ENCODE assay signal across 12 mouse cellular contexts in genomic region chr8:77682008-77682934, GRCm38 (mm10). TPM values are rescaled to one million over a fixed set of nuclear protein-coding genes. Genes with fewer than 3 reads are reported as not detected.
DNase-seq lines count a peak whose midpoint lies in the region; ATAC-seq and TF ChIP-seq lines count a peak whose summit lies in the region.
"Had no signal": no experiment of that assay in that cellular context is flagged by ENCODE, and none has a peak within 500 bp of the region (broad histone marks: within the 10 kb centered on the region; RNA-seq: fewer than 3 reads in every experiment).

No protein-coding gene starts in this region.

- peaks cover 11% of the 10 kb centered on the region for H3K36me3 ChIP-seq in heart, embryonic 14.5 days (ENCODE audit: control insufficient read depth, insufficient read depth, low read length)
- no peaks in the 10 kb centered on the region for H3K36me3 ChIP-seq in lung, postnatal 0 days (ENCODE audit: insufficient read depth, low read length)
- no peaks in the 10 kb centered on the region for H3K36me3 ChIP-seq in intestine, embryonic 15.5 days
- no peaks in the 10 kb centered on the region for H3K36me3 ChIP-seq in stomach, embryonic 15.5 days

- no peak for TF ChIP-seq EP300 in lung, postnatal 0 days (IDR thresholded peaks at IDR 0.05)

- WGBS in heart, embryonic 14.5 days, result 24% methylated on average over 15 of the region's 15 CpGs
- 39% methylated on average over 15 of the region's 15 CpGs for whole genome bisulfite sequencing in lung, postnatal 0 days
- WGBS in intestine, embryonic 15.5 days, result 17% methylated on average over 15 of the region's 15 CpGs
- WGBS in stomach, embryonic 15.5 days, result 31% methylated on average over 15 of the region's 15 CpGs

- no peaks in the 10 kb centered on the region for H3K9me3 ChIP-seq in heart, embryonic 14.5 days (ENCODE audit: control insufficient read depth, low read length)
- H3K9me3 ChIP-seq in lung, postnatal 0 days (ENCODE audit: low read length), result no peaks in the 10 kb centered on the region
- H3K9me3 ChIP-seq in intestine, embryonic 15.5 days, result no peaks in the 10 kb centered on the region
- H3K9me3 ChIP-seq in stomach, embryonic 15.5 days, result no peaks in the 10 kb centered on the region
- H3K9me3 ChIP-seq: forebrain, embryonic 13.5 days had no signal

- peak overlapping the region; percentile 56 for H3K4me2 ChIP-seq in heart, embryonic 14.5 days (ENCODE audit: low read length)
- 0 out of 2 replicates have a peak overlapping the region, but pooled peaks have one; percentile 8 for H3K4me2 ChIP-seq in lung, postnatal 0 days (replicated peaks; ENCODE audit: low read depth, low read length)
- peak overlapping the region; percentile 7; the same call in 1 of the 2 replicates for H3K4me2 ChIP-seq in intestine, embryonic 15.5 days (replicated peaks)
- no peak overlapping the region for H3K4me2 ChIP-seq in stomach, embryonic 15.5 days
- H3K4me2 ChIP-seq: forebrain, embryonic 13.5 days had no signal

- H3K9ac ChIP-seq in heart, embryonic 14.5 days (ENCODE audit: low read length), result peak overlapping the region; percentile 46
- H3K9ac ChIP-seq in lung, postnatal 0 days (replicated peaks; ENCODE audit: low read depth), result no peak overlapping the region
- H3K9ac ChIP-seq in intestine, embryonic 15.5 days, result no peak overlapping the region
- no peak overlapping the region for H3K9ac ChIP-seq in stomach, embryonic 15.5 days
- H3K9ac ChIP-seq: forebrain, embryonic 13.5 days; liver, embryonic 14.5 days had no signal

- no peak for ATAC-seq in heart, embryonic 14.5 days (ENCODE audit: insufficient number of reproducible peaks, insufficient read depth, low FRiP score, low read depth)
- peak; percentile 10; the same call in 1 of the 2 replicates for ATAC-seq in lung, postnatal 0 days
- ATAC-seq in intestine, embryonic 15.5 days, result peak; percentile 31; the same call in 1 of the 2 replicates
- ATAC-seq in stomach, embryonic 15.5 days (ENCODE audit: insufficient read depth, low FRiP score, low read depth), result no peak
- ATAC-seq: forebrain, embryonic 13.5 days; inflammation-experienced regulatory T-cells, adult 6 months had no signal

- TF ChIP-seq CTCF in lung, postnatal 0 days (IDR thresholded peaks at IDR 0.05), result no peak

- H3K4me3 ChIP-seq in heart, embryonic 14.5 days (ENCODE audit: control insufficient read depth in 1 of 2, insufficient read depth in 1 of 2, low read depth in 1 of 2, low read length in 2 of 2), result no peak overlapping the region
- no peak overlapping the region for H3K4me3 ChIP-seq in lung, postnatal 0 days (ENCODE audit: low read depth, low read length)
- H3K4me3 ChIP-seq in intestine, embryonic 15.5 days (replicated peaks), result no peak overlapping the region
- no peak overlapping the region for H3K4me3 ChIP-seq in stomach, embryonic 15.5 days (replicated peaks)
- H3K4me3 ChIP-seq: forebrain, embryonic 13.5 days had no signal

- no peak for DNase-seq in heart, adult 9 months (ENCODE audit: low spot score in 2 of 2)
- peak; percentile 35 for DNase-seq in lung, postnatal 0 days (ENCODE audit: low spot score)
- DNase-seq in lung, postnatal 14 days, result no peak
- no peak for DNase-seq in thymus, postnatal 14 days
- DNase-seq in urinary bladder, adult 2 months (ENCODE audit: low spot score), result no peak
- DNase-seq: cerebellum, adult 11-12 months had no signal

- peak overlapping the region; percentile 54 to 61 for H3K27ac ChIP-seq in heart, embryonic 14.5 days (replicated peaks in 1 of 2; ENCODE audit: control insufficient read depth in 1 of 2, insufficient read depth in 1 of 2, low read depth in 2 of 2, low read length in 2 of 2)
- H3K27ac ChIP-seq in lung, postnatal 0 days (ENCODE audit: low read length), result 0 out of 2 replicates have a peak overlapping the region, but pooled peaks have one; percentile 26
- peak overlapping the region; percentile 68 for H3K27ac ChIP-seq in intestine, embryonic 15.5 days
- H3K27ac ChIP-seq in stomach, embryonic 15.5 days, result peak overlapping the region; percentile 69
- H3K27ac ChIP-seq: forebrain, embryonic 13.5 days; liver, embryonic 14.5 days had no signal

- H3K27me3 ChIP-seq in heart, embryonic 14.5 days (ENCODE audit: control insufficient read depth, insufficient read depth, low read length), result no peaks in the 10 kb centered on the region
- no peaks in the 10 kb centered on the region for H3K27me3 ChIP-seq in lung, postnatal 0 days (replicated peaks; ENCODE audit: insufficient read depth, low read length)
- H3K27me3 ChIP-seq in intestine, embryonic 15.5 days (replicated peaks), result no peaks in the 10 kb centered on the region
- no peaks in the 10 kb centered on the region for H3K27me3 ChIP-seq in stomach, embryonic 15.5 days (replicated peaks)
- H3K27me3 ChIP-seq: forebrain, embryonic 13.5 days had no signal

- peaks cover 5 to 13% of the 10 kb centered on the region in 2 experiments; a peak in 3 of 4 replicates for H3K4me1 ChIP-seq in heart, embryonic 14.5 days (ENCODE audit: control insufficient read depth in 2 of 2, insufficient read depth in 2 of 2, low read length in 2 of 2)
- H3K4me1 ChIP-seq in lung, postnatal 0 days (ENCODE audit: insufficient read depth, low read depth, low read length), result no peaks in the 10 kb centered on the region
- H3K4me1 ChIP-seq in intestine, embryonic 15.5 days (replicated peaks), result peaks cover 13% of the 10 kb centered on the region; the same call in 1 of the 2 replicates
- peaks cover 7% of the 10 kb centered on the region; the same call in 1 of the 2 replicates for H3K4me1 ChIP-seq in stomach, embryonic 15.5 days
- H3K4me1 ChIP-seq: forebrain, embryonic 13.5 days had no signal

RNA-seq across cellular contexts. Expression of gene Ednra, which starts 42.0 kb away (rescaled TPM):
- 47.3 and 49.0 TPM in 2 replicates for polyA plus RNA-seq in heart, embryonic 14.5 days (2014; fragmentation: Nextera tagmentation; extraction: Ambion mirVana)
- 54.6 and 57.6 TPM in 2 replicates for polyA plus RNA-seq in lung, postnatal 0 days (2015; fragmentation: Nextera tagmentation; extraction: Ambion mirVana)
- polyA plus RNA-seq in intestine, embryonic 15.5 days (2015; fragmentation: Nextera tagmentation; extraction: Ambion mirVana), result 18.8 and 20.3 TPM in 2 replicates
- 21.6 and 27.9 TPM in 2 replicates for polyA plus RNA-seq in stomach, embryonic 15.5 days (2015; fragmentation: Nextera tagmentation; extraction: Ambion mirVana)
- polyA plus RNA-seq in urinary bladder, adult 2 months (2012; rRNA removed), result 10.1 and 12.0 TPM in 2 replicates
- polyA plus RNA-seq: inflammation-experienced regulatory T-cells, adult 6 months had no signal

Comparison
In these comparisons a context has a peak if more than half of its experiments do, and no peak if none do; other contexts are left out.
1. ATAC-seq: peak in lung, postnatal 0 days (single experiment) and intestine, embryonic 15.5 days (single experiment); none in heart, embryonic 14.5 days (single experiment) and stomach, embryonic 15.5 days (single experiment).
2. Peak in every context shown above with its lines, with median percentiles within 50 percentile points of each other: H3K27ac ChIP-seq.